Mouse (Mus musculus) gastrocnemius, adult 18-20 months (tissue): ENCODE measurements around the gene Smad5. TPM values are rescaled to one million over a fixed set of nuclear protein-coding genes. Genes with fewer than 3 reads are reported as not detected.
A peak's percentile ranks its signal among the peaks of the same experiment; 100 is the strongest.

Source experiments
- DNase-seq: peaks from one replicate; pipeline ENCODE4 v3.0.0; 2021; ENCODE audit warnings: low spot score
- total RNA-seq, 2 experiments: library from RNA; stranded (reverse); gene quantifications; 2 replicates each; pipeline ENCODE4 v1.2.3; 2021

Gene Smad5
- total RNA-seq, 2 experiments from 2014 or later = 18.2 to 24.3 TPM

GRCm38 (mm10) chr13:56700981-56701380 is 1.8 kb upstream of the Smad5 start:
- DNase-seq = no peak

GRCm38 (mm10) chr13:56701924-56702323 is 886 bp upstream of the Smad5 start:
- no peak for DNase-seq

GRCm38 (mm10) chr13:56703222-56703870 is 536 bp downstream of the Smad5 start:
- DNase-seq = peak; percentile 59

GRCm38 (mm10) chr13:56703871-56704321 is 1.1 kb downstream of the Smad5 start:
- no peak for DNase-seq

- no peak for DNase-seq
Measured at GRCm38 (mm10) chr13:56704596-56704995, 1.8 kb downstream of the Smad5 start.

- DNase-seq = no peak
Measured at GRCm38 (mm10) chr13:56707111-56707510, 4.3 kb downstream of the Smad5 start.

GRCm38 (mm10) chr13:56707606-56708005 is 4.8 kb downstream of the Smad5 start:
- peak; percentile 24 for DNase-seq

GRCm38 (mm10) chr13:56710620-56711019 is 7.8 kb downstream of the Smad5 start:
- no peak for DNase-seq

- no peak for DNase-seq
Measured at GRCm38 (mm10) chr13:56712221-56712620, 9.4 kb downstream of the Smad5 start.

GRCm38 (mm10) chr13:56726551-56726950 is 23.7 kb downstream of the Smad5 start:
- DNase-seq = no peak

- no peak for DNase-seq
Measured at GRCm38 (mm10) chr13:56729046-56729445, 26.2 kb downstream of the Smad5 start.

GRCm38 (mm10) chr13:56734617-56735016 is 31.8 kb downstream of the Smad5 start:
- no peak for DNase-seq

GRCm38 (mm10) chr13:56735212-56735875 is 32.5 kb downstream of the Smad5 start:
- DNase-seq = peak; percentile 47

GRCm38 (mm10) chr13:56739556-56739955 is 36.7 kb downstream of the Smad5 start:
- DNase-seq = no peak

- DNase-seq = no peak
Measured at GRCm38 (mm10) chr13:56740496-56740895, 37.7 kb downstream of the Smad5 start.

GRCm38 (mm10) chr13:56741691-56742090 is 38.9 kb downstream of the Smad5 start:
- no peak for DNase-seq

GRCm38 (mm10) chr13:56742325-56742901 is 39.6 kb downstream of the Smad5 start:
- no peak for DNase-seq

GRCm38 (mm10) chr13:56746739-56747532 is 44.1 kb downstream of the Smad5 start:
- DNase-seq = no peak

GRCm38 (mm10) chr13:56747554-56747953 is 44.7 kb downstream of the Smad5 start:
- DNase-seq = no peak

GRCm38 (mm10) chr13:56749377-56749776 is 46.6 kb downstream of the Smad5 start:
- no peak for DNase-seq

GRCm38 (mm10) chr13:56751774-56752173 is 49.0 kb downstream of the Smad5 start:
- no peak for DNase-seq
